Mouse (Mus musculus): ENCODE results near the gene Chd6.
"Not testable (repeated sequence)": the region's sequence is repeated elsewhere in the genome, so short reads cannot be mapped to it uniquely, and the experiment has no call there.

Gene Chd6

GRCm38 (mm10) chr2:160990339-160991070 is 118.4 kb downstream of the Chd6 start:
- DNase-seq (ENCODE audit: extremely low spot score), result no peak

GRCm38 (mm10) chr2:160987503-160987902 is 121.4 kb downstream of the Chd6 start:
- no peak for DNase-seq (ENCODE audit: extremely low spot score)

- DNase-seq (ENCODE audit: extremely low spot score), result no peak
Observed at GRCm38 (mm10) chr2:160982636-160983035, 126.2 kb downstream of the Chd6 start.

GRCm38 (mm10) chr2:160981791-160982190 is 127.1 kb downstream of the Chd6 start:
- no peak for DNase-seq (ENCODE audit: extremely low spot score)

- no peak for DNase-seq (ENCODE audit: extremely low spot score)
Observed at GRCm38 (mm10) chr2:160978651-160979050, 130.2 kb downstream of the Chd6 start.

- no peak for DNase-seq (ENCODE audit: extremely low spot score)
Observed at GRCm38 (mm10) chr2:160977248-160977647, 131.6 kb downstream of the Chd6 start.

- DNase-seq (ENCODE audit: extremely low spot score), result no peak
Observed at GRCm38 (mm10) chr2:160973648-160974215, 135.1 kb downstream of the Chd6 start.

- no peak for DNase-seq (ENCODE audit: extremely low spot score)
Observed at GRCm38 (mm10) chr2:160972103-160972792, 136.6 kb downstream of the Chd6 start.

GRCm38 (mm10) chr2:160962149-160962548 is 146.7 kb downstream of the Chd6 start:
- no peak for DNase-seq (ENCODE audit: extremely low spot score)

GRCm38 (mm10) chr2:160960956-160961646 is 147.8 kb downstream of the Chd6 start:
- DNase-seq (ENCODE audit: extremely low spot score), result no peak

- DNase-seq (ENCODE audit: extremely low spot score), result no peak
Observed at GRCm38 (mm10) chr2:160959901-160960300, 149.0 kb downstream of the Chd6 start.

- no peak for DNase-seq (ENCODE audit: extremely low spot score)
Observed at GRCm38 (mm10) chr2:160958737-160959136, 150.1 kb downstream of the Chd6 start.

GRCm38 (mm10) chr2:160957801-160958200 is 151.1 kb downstream of the Chd6 start:
- DNase-seq (ENCODE audit: extremely low spot score), result not testable (repeated sequence)

GRCm38 (mm10) chr2:160957307-160957706 is 151.6 kb downstream of the Chd6 start:
- DNase-seq (ENCODE audit: extremely low spot score), result not testable (repeated sequence)

GRCm38 (mm10) chr2:160955331-160955730 is 153.5 kb downstream of the Chd6 start:
- DNase-seq (ENCODE audit: extremely low spot score), result no peak

- DNase-seq (ENCODE audit: extremely low spot score), result no peak
Observed at GRCm38 (mm10) chr2:160954541-160954940, 154.3 kb downstream of the Chd6 start.

- no peak for DNase-seq (ENCODE audit: extremely low spot score)
Observed at GRCm38 (mm10) chr2:160953131-160953873, 155.6 kb downstream of the Chd6 start.

- no peak for DNase-seq (ENCODE audit: extremely low spot score)
Observed at GRCm38 (mm10) chr2:160951595-160951994, 157.3 kb downstream of the Chd6 start.

GRCm38 (mm10) chr2:160942443-160942842 is 166.4 kb downstream of the Chd6 start:
- DNase-seq (ENCODE audit: extremely low spot score), result no peak

GRCm38 (mm10) chr2:160940930-160941709 is 167.8 kb downstream of the Chd6 start:
- no peak for DNase-seq (ENCODE audit: extremely low spot score)

GRCm38 (mm10) chr2:160934451-160934850 is 174.4 kb downstream of the Chd6 start:
- DNase-seq (ENCODE audit: extremely low spot score), result no peak
